Mouse (Mus musculus) B cell, adult 2 months (primary cell): ENCODE data around the gene Lrrc8e.
A peak's percentile ranks its signal among the peaks of the same experiment; 100 is the strongest.

Experiments
- DNase-seq, 2 experiments: peaks; one replicate each; pipeline ENCODE4 v3.0.0; 2022

Lrrc8e gene

GRCm38 (mm10) chr8:4258233-4258632 lies 31.6 kb downstream of the Lrrc8e start:
- peak; percentile 87 to 88 for DNase-seq

- peak; percentile 39 to 50 for DNase-seq
These were observed 32.1 kb downstream of the Lrrc8e start for GRCm38 (mm10) chr8:4258678-4259077.

DNA sequence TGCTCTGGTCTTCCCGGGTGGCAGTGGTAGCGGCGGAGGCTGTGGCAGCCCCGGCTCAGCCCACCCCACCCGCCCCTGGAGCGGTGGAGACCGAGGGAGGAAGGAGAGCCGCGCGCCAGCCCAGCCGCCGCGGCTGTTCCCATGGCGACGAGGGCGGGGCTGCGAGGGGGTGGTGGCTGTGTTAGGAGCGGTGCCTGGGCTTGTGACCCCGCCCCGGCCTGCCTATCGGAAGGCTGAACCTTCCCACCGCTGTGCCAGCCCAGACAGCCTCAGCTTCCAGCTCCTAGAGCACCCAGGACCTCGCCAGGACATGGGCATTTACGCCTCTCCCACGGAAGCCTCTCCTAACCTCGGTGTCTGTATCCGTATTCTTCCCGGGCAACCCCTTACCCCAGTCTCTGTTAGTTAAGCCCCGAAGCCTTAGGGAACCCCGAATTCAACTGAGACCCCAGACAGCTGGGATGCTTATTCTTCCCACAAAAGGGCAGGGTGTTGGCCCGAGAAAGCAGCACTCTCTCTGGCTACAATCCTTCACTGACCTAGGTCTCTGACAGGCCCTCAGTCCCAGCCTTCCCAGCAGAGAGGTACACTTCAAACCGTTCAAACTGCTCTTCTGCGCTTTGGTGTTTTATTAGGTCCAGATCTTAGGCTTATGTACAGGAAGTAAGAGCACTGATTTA lies 32.6 kb downstream of the Lrrc8e start, which contains the start of gene Ctxn1:
Ctxn1 (minus strand) TSS at position 150 of the 680 bp plus-strand sequence.
- DNase-seq = peak; percentile 94 to 95

GRCm38 (mm10) chr8:4259805-4260170 lies 33.2 kb downstream of the Lrrc8e start:
- no peak for DNase-seq

DNA sequence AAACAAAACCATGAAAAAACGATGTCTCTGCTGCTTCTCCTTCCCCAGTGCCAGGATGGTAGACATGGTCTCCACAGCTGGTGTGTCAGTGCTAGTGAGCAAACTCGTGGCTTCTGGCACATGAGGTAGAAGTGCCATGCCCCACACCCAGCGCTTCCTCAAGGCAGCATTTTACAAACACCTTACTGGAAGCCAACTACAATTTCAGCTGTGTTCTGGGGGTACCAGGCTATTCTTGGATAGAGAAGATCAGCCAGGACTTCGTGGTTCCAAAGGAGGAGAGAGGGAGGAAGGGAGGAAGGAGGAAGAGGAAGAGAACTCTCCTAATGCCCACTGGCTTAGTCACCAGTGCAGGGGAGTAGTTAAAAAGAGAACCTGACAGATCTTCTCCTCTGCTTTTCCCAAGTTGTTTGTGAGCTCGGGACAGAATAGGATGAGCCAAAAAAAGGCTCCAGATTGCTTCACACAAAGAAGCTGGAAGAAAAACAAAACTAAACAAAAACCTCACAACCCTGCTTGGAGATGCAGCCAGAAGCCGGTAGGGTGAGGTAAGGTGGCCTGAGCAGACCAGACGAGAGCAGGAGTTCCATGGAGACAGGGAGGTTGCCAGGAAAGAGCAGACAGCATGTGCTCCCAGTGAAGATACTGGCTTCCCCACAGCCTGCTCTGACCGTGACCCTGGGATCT lies 36.6 kb downstream of the Lrrc8e start:
- DNase-seq = no peak

- no peak for DNase-seq
These were observed 38.7 kb downstream of the Lrrc8e start for GRCm38 (mm10) chr8:4265160-4265914.

- peak; percentile 43 for DNase-seq
These were observed 41.0 kb downstream of the Lrrc8e start for GRCm38 (mm10) chr8:4267627-4268026.

DNA sequence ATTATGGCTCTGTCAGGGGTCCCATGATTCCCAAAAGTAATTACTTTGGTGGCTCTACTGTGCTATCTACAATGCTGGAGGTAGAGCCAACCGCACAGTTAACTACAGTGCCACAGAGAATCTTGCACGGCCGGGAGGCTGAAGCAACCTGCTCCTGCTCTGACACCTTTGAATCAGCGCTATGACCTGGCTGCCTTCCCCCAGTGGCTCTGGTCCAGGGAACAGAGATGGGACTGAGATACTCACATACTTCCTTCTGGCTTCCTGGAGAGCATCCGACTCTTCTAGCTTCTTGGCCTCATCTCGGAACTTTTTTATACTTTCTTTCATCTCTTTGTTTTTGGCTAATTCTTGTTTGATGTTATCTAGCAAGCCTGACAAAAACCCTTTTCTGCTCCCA lies 43.0 kb downstream of the Lrrc8e start:
- DNase-seq = no peak

GRCm38 (mm10) chr8:4275275-4276110 lies 48.9 kb downstream of the Lrrc8e start, which contains the start of gene Timm44:
TSS of gene Timm44 (minus strand) at chr8:4275913.
- peak; percentile 93 for DNase-seq

DNA sequence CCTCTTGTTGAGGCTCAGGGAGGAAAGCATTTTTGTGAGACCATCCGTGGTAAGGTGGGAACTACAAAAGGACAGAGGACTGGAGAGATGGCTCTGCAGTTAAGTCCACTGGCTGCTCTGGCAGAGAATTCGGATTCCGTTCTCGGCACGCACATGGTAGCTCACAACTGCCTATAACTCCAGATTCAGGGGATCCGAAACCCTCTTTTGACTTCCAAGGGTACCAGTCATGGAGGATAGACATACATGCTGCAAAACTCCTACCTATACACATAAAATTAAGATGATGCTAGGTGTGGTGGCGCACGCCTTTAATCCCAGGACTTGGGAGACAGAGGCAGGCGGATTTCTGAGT lies 49.5 kb downstream of the Lrrc8e start:
- no peak for DNase-seq
